Mouse (Mus musculus) liver, adult 2 months (tissue): ENCODE measurements around the gene Rnf168.

Experiments
- CTCF ChIP-seq: fragments of 200-500 bp; IDR thresholded peaks from 2 replicates; pipeline ENCODE4 v1.5.1; 2011; ENCODE audit warnings: low read depth, low read length, control low read depth
- POLR2A ChIP-seq: fragments of 200-500 bp; IDR thresholded peaks from 2 replicates; pipeline ENCODE4 v1.6.1; 2011; ENCODE audit warnings: low read length, control low read depth; ENCODE audit not compliant: insufficient read depth; ENCODE audit errors: extremely low read depth

GRCm38 (mm10) chr16:32271291-32271690, 6.0 kb upstream of the Rnf168 start, which contains the start of gene Smco1:
- no peak for TF ChIP-seq CTCF
- no peak for TF ChIP-seq POLR2A
